Mouse (Mus musculus) midbrain, embryonic 11.5 days (tissue): ENCODE measurements around the gene Cnot2. TPM values are rescaled to one million over a fixed set of nuclear protein-coding genes. Genes with fewer than 3 reads are reported as not detected.

ENCODE experiments used
- ATAC-seq: fragments of 200-750 bp; cut with Nextera tagmentation; 2 replicates; pipeline ENCODE4 v1.8.0; 2017; ENCODE audit warnings: moderate TSS enrichment, moderate library complexity; ENCODE audit not compliant: low FRiP score
- DNase-seq: peaks from one replicate; pipeline ENCODE4 v3.0.0; 2015; ENCODE audit warnings: low spot score; ENCODE audit errors: missing footprints
- H3K27ac ChIP-seq: fragments of 300-500 bp; sonication (generic); 2 replicates; pipeline ENCODE4 v1.5.1; 2014; ENCODE audit warnings: low read depth, low read length
- H3K27me3 ChIP-seq: fragments of 300-500 bp; sonication (generic); 2 replicates; pipeline ENCODE4 v1.6.1; 2014; ENCODE audit warnings: mild to moderate bottlenecking, low read length, moderate library complexity, mixed read lengths; ENCODE audit not compliant: control insufficient read depth, insufficient read depth
- H3K36me3 ChIP-seq: fragments of 300-500 bp; sonication (generic); 2 replicates; pipeline ENCODE4 v1.6.1; 2014; ENCODE audit warnings: mild to moderate bottlenecking, low read length, moderate library complexity, mixed read lengths; ENCODE audit not compliant: control insufficient read depth, insufficient read depth
- H3K4me1 ChIP-seq: fragments of 300-500 bp; sonication (generic); 2 replicates; pipeline ENCODE4 v1.6.1; 2014; ENCODE audit warnings: low read length; ENCODE audit not compliant: control insufficient read depth, insufficient read depth
- H3K4me2 ChIP-seq: fragments of 300-500 bp; sonication (generic); 2 replicates; pipeline ENCODE4 v1.6.1; 2014; ENCODE audit warnings: mild to moderate bottlenecking, moderate library complexity
- H3K4me3 ChIP-seq: fragments of 300-500 bp; sonication (generic); 2 replicates; pipeline ENCODE4 v1.5.1; 2014; ENCODE audit warnings: low read depth, low read length
- H3K9ac ChIP-seq: fragments of 300-500 bp; sonication (generic); 2 replicates; pipeline ENCODE4 v1.6.1; 2014; ENCODE audit warnings: low read length
- H3K9me3 ChIP-seq: fragments of 300-500 bp; sonication (generic); 2 replicates; pipeline ENCODE4 v1.6.1; 2016; ENCODE audit warnings: low read length; ENCODE audit not compliant: control insufficient read depth
- whole genome bisulfite sequencing: fragments of 180-500 bp; shearing (Covaris S2); extraction: QIAGEN DNeasy Blood & Tissue Kit; methylation state at CpG from one replicate; pipeline ENCODE4 v1.1.7; 2014; 5-methylcytosine and 5-hydroxymethylcytosine counted together
- polyA plus RNA-seq: library from polyadenylated mRNA; unstranded; fragments of >200 nt; fragmentation: Nextera tagmentation; extraction: Ambion mirVana; gene quantifications from 2 replicates; pipeline ENCODE4 v1.2.1, GENCODE M21; 2014

Cnot2 gene
- polyA plus RNA-seq, 1 experiment from 2014 or later: 145 TPM

DNA sequence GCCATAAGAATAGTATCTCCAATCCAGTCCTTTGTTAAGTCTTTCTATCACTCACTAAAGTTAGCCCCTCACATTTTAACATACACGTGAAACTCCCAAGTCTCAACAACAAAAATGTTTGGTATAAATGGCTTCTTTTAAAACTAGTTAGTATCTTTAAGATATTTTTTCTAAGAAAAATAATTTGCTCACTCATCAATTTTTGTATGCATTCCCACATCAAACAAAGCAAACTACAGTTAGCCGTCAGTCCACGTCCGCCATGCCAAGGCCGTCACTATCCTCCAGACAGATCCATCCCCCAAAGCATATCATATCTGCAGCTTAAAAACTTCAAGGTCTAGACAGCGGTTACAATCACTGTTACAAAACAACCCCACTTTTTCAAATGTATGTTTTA lies 65.7 kb downstream of the Cnot2 start:
- H3K9ac ChIP-seq: no peak overlapping the region
- ATAC-seq: no peak
- 92% methylated on average over 6 of the region's 6 CpGs for WGBS

GRCm38 (mm10) chr10:116515158-116515557 lies 66.2 kb downstream of the Cnot2 start:
- 0 out of 2 replicates have a peak, but pooled peaks cover 4% of the 10 kb centered on the region for H3K4me1 ChIP-seq
- WGBS: 94% methylated on average over 4 of the region's 4 CpGs
- no peaks in the 10 kb centered on the region for H3K36me3 ChIP-seq
- no peak overlapping the region for H3K4me2 ChIP-seq
- no peak for DNase-seq
- no peak overlapping the region for H3K4me3 ChIP-seq
- H3K9ac ChIP-seq: no peak overlapping the region
- no peaks in the 10 kb centered on the region for H3K27me3 ChIP-seq
- H3K27ac ChIP-seq: no peak overlapping the region
- no peak for ATAC-seq
- no peaks in the 10 kb centered on the region for H3K9me3 ChIP-seq

More for the DNA sequence above, 65.7 kb downstream of the Cnot2 start:
- no peaks in the 10 kb centered on the region for H3K36me3 ChIP-seq
- H3K27me3 ChIP-seq: no peaks in the 10 kb centered on the region
- H3K4me1 ChIP-seq: 0 out of 2 replicates have a peak, but pooled peaks cover 4% of the 10 kb centered on the region
- no peak overlapping the region for H3K4me3 ChIP-seq
- H3K4me2 ChIP-seq: no peak overlapping the region
- no peaks in the 10 kb centered on the region for H3K9me3 ChIP-seq
- H3K27ac ChIP-seq: no peak overlapping the region
- no peak for DNase-seq

GRCm38 (mm10) chr10:116513254-116513635 lies 68.1 kb downstream of the Cnot2 start:
- Histone ChIP-seq H3K4me1 (0 out of 2 replicates have a peak, but pooled peaks cover 4% of the 10 kb centered on the region), H3K9me3 (no peaks in the 10 kb centered on the region), H3K4me2 (no peak overlapping the region), H3K27me3 (no peaks in the 10 kb centered on the region), H3K4me3 (no peak overlapping the region), H3K27ac (no peak overlapping the region), H3K9ac (no peak overlapping the region), H3K36me3 (no peaks in the 10 kb centered on the region)
- ATAC-seq (no peak), DNase-seq (no peak)
- 58% methylated on average over 7 of the region's 7 CpGs for WGBS

DNA sequence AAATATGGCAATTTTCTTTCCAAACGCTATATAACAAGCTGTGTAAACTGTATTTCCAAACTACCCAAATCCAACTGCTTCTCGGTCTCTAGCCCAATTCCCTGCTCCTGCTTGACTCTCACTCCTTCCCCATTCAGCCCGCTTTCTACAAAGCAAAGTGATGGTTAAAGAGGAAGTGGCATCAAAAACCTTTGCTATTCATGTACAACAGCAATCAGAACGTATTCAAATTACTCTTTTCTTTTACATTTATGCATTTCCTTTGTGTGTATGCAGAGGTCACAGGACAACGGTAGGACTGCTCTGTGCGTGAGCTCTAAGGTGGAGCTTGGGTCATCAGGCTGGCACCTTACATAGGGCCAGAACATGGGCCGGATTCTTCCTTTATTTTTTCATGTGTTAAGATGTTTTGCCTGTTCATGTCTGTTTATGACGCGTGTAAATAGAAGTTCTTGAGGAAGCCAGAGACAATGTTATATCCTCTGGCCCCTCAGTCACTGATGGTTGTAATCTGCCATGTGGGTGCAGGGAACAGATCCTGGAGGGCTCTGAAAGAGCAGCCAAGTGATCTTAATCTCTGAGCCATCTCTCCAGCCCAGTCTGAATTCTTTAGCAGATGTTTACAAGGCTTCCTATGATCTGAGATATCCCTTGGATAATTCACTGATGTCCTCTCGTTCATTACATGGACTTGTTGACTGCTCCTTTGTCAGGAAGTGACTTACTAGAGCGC lies 68.6 kb downstream of the Cnot2 start:
- ATAC-seq: no peak

GRCm38 (mm10) chr10:116505303-116506014 lies 75.9 kb downstream of the Cnot2 start:
- H3K36me3 ChIP-seq: no peaks in the 10 kb centered on the region
- no peak overlapping the region for H3K9ac ChIP-seq
- H3K9me3 ChIP-seq: no peaks in the 10 kb centered on the region
- no peak overlapping the region for H3K4me2 ChIP-seq
- no peak for DNase-seq
- no peak for ATAC-seq
- no peak overlapping the region for H3K27ac ChIP-seq
- 91% methylated on average over 7 of the region's 7 CpGs for WGBS
- no peaks in the 10 kb centered on the region for H3K4me1 ChIP-seq
- H3K4me3 ChIP-seq: no peak overlapping the region
- no peaks in the 10 kb centered on the region for H3K27me3 ChIP-seq

More for the DNA sequence above, 68.6 kb downstream of the Cnot2 start:
- Histone ChIP-seq H3K36me3 (no peaks in the 10 kb centered on the region), H3K4me1 (0 out of 2 replicates have a peak, but pooled peaks cover 4% of the 10 kb centered on the region), H3K4me2 (no peak overlapping the region), H3K4me3 (no peak overlapping the region), H3K27me3 (no peaks in the 10 kb centered on the region), H3K9ac (no peak overlapping the region), H3K27ac (no peak overlapping the region), H3K9me3 (no peaks in the 10 kb centered on the region)
- WGBS: 87% methylated on average over 11 of the region's 11 CpGs
- DNase-seq: no peak

DNA sequence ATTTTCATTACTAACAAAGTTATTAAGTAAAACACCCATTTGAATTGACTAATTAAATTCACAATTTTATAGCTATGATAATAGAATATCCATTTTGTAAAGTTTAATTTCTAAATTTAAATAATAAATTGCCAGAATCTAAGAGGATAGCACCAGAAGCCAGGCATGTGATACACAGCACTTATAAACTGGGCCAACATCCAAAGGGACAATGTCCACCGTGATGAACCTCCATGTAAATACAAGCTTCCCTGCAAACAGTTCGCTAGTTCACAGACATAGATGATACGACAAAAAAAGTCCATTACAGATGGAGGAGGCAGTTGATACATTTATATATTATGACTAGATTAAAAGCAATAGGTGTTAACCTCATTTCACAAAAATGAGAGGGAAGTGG lies 88.5 kb downstream of the Cnot2 start:
- Histone ChIP-seq H3K36me3 (peaks cover 10% of the 10 kb centered on the region), H3K4me3 (no peak overlapping the region), H3K9me3 (no peaks in the 10 kb centered on the region), H3K4me2 (no peak overlapping the region), H3K27me3 (no peaks in the 10 kb centered on the region), H3K9ac (no peak overlapping the region), H3K27ac (no peak overlapping the region), H3K4me1 (no peaks in the 10 kb centered on the region)
- ATAC-seq (no peak), DNase-seq (no peak)
- 89% methylated on average over 3 of the region's 3 CpGs for WGBS

DNA sequence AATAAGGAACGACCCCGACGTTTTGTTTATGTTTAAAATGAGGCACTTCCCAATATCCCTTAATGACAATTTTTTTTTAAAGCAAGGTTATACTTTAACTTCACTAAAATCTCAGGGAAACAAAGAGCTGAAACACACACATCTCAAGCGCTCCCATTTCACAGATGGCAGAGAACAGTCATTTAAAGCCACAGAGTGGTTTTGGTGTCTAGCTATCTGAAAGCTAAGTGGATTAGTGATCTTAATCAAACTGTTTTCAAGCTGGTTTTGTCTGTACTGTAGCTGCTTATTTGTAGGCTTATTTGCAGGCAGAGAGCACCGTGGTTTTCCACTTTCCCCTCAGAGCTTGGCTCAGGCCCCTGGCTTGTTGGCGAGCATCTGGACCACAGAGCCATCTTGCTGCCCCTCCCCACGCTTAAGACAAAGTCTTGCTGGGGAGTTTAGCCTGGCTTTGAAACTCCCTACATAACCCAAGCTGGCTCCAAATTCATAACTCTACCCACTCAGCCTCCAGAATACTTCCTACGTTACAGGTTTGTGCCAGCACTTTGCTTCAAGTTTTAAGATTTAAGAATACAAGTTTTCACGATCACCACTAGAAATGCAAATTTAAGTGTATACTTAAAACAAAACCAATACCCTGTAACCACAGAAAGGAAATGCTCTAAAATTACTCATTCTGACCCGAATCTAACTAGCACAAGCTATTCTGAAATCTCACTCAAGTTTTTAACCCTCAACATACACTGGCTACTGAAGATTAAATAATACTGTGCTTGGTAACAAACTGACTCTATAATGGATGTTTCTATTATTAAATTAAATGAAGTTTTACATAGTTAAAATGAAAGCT lies 94.2 kb downstream of the Cnot2 start:
- Histone ChIP-seq H3K9me3 (no peaks in the 10 kb centered on the region), H3K36me3 (peaks cover 8% of the 10 kb centered on the region; the same call in 1 of the 2 replicates), H3K27me3 (no peaks in the 10 kb centered on the region), H3K4me3 (no peak overlapping the region), H3K4me1 (no peaks in the 10 kb centered on the region), H3K27ac (no peak overlapping the region), H3K9ac (no peak overlapping the region), H3K4me2 (no peak overlapping the region)
- DNase-seq (no peak), ATAC-seq (no peak)
- 89% methylated on average over 10 of the region's 10 CpGs for WGBS

- Histone ChIP-seq H3K27ac (no peak overlapping the region), H3K4me3 (no peak overlapping the region), H3K36me3 (peaks cover 8% of the 10 kb centered on the region; the same call in 1 of the 2 replicates), H3K27me3 (no peaks in the 10 kb centered on the region), H3K9me3 (no peaks in the 10 kb centered on the region), H3K4me2 (no peak overlapping the region), H3K9ac (no peak overlapping the region), H3K4me1 (no peaks in the 10 kb centered on the region)
- ATAC-seq (no peak), DNase-seq (no peak)
- WGBS: 94% methylated on average over 12 of the region's 12 CpGs
Measured at GRCm38 (mm10) chr10:116481917-116482316, 99.4 kb downstream of the Cnot2 start.
